Comparison of ENCODE assay signal across 8 mouse cellular contexts in the genomic region with DNA sequence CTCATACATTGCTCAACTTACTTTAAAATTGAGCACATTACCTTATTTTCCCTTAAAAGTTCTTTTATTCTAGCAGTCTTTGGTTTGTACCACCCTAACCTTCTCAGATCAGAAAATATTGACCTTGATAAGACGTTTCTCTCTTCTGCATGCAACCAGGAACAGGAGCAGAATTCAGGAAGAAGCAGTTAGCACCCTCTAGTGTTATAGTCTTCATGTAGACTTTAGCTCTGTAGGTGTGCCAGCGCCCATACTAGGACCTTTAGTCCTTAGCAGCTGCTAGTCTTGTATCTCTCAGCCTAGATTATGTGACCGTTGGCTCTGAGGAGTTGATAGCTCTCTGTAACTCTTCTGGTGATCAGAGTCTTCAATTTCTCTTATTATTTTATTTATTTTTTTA.
DNase-seq lines count a peak whose midpoint lies in the region; ATAC-seq and TF ChIP-seq lines count a peak whose summit lies in the region.

No protein-coding gene starts in this region.

- peaks cover 7% of the 10 kb centered on the region for H3K4me1 ChIP-seq in liver, embryonic 12.5 days
- H3K4me1 ChIP-seq in thymus, adult 2 months (replicated peaks; ENCODE audit: control insufficient read depth, insufficient read depth, low read length) = no peaks in the 10 kb centered on the region

- no peaks in the 10 kb centered on the region for H3K9me3 ChIP-seq in liver, embryonic 12.5 days (replicated peaks)

- no peak for DNase-seq in frontal cortex, postnatal 14 days (ENCODE audit: low spot score in 2 of 2)
- DNase-seq in liver = peak; percentile 13
- DNase-seq in brain, adult 2 months (ENCODE audit: low read depth, low spot score) = peak; percentile 75
- no peak for DNase-seq in thymus, adult 2 months
- no peak for DNase-seq in spleen, postnatal 14 days (ENCODE audit: low spot score in 2 of 2)

- TF ChIP-seq POLR2A in thymus, adult 2 months (IDR thresholded peaks at IDR 0.05; ENCODE audit: control insufficient read depth, extremely low read depth, insufficient read depth, low read length, poor library complexity) = no peak

- H3K36me3 ChIP-seq in liver, embryonic 12.5 days = no peaks in the 10 kb centered on the region
- no peaks in the 10 kb centered on the region for H3K36me3 ChIP-seq in thymus, adult 2 months (ENCODE audit: control insufficient read depth, insufficient read depth, low read length)

- H3K27me3 ChIP-seq in liver, embryonic 12.5 days (replicated peaks) = no peaks in the 10 kb centered on the region
- no peaks in the 10 kb centered on the region for H3K27me3 ChIP-seq in thymus, adult 2 months (ENCODE audit: control insufficient read depth, insufficient read depth, low read length)

- ATAC-seq in frontal cortex, adult (ENCODE audit: low TSS enrichment) = peak; percentile 81; the same call in 1 of the 2 replicates
- ATAC-seq in liver, embryonic 12.5 days = no peak
- ATAC-seq in neutrophil, adult 5-6 weeks (ENCODE audit: extremely low read depth, insufficient number of reproducible peaks, low FRiP score, poor library complexity, severe bottlenecking) = 0 out of 2 replicates have a peak, but pooled peaks have one; percentile 30

- no peak for TF ChIP-seq CTCF in thymus, adult 2 months (IDR thresholded peaks at IDR 0.05; ENCODE audit: borderline replicate concordance, control insufficient read depth, extremely low read depth, insufficient read depth, low read length, poor library complexity)

- 25% methylated on average over 3 of the region's 3 CpGs for WGBS in liver, embryonic 12.5 days (ENCODE audit: insufficient replicate concordance)
- WGBS in thymus, adult 2 months = 51% methylated on average over 3 of the region's 3 CpGs

- H3K27ac ChIP-seq in liver, embryonic 12.5 days = no peak overlapping the region
- no peak overlapping the region for H3K27ac ChIP-seq in thymus, adult 2 months (ENCODE audit: control insufficient read depth, insufficient read depth, low read length)

- no peak overlapping the region for H3K4me3 ChIP-seq in liver, embryonic 12.5 days
- H3K4me3 ChIP-seq in thymus, adult 2 months (ENCODE audit: control insufficient read depth, insufficient read depth, low read length) = no peak overlapping the region

- H3K4me2 ChIP-seq in liver, embryonic 12.5 days = no peak overlapping the region

- H3K9ac ChIP-seq in liver, embryonic 12.5 days = no peak overlapping the region

Comparison
In these comparisons a context has a peak if more than half of its experiments do, and no peak if none do; other contexts are left out.
1. DNase-seq: peak in liver (single experiment) and brain, adult 2 months (single experiment); none in frontal cortex, postnatal 14 days (0 of 2), thymus, adult 2 months (single experiment) and spleen, postnatal 14 days (0 of 2).